Mouse (Mus musculus) liver, embryonic 14.5 days (tissue): Measurements from ENCODE around the gene Jak2. TPM values are rescaled to one million over a fixed set of nuclear protein-coding genes. Genes with fewer than 3 reads are reported as not detected.

Experiments
- ATAC-seq: fragments of 200-750 bp; cut with Nextera tagmentation; 2 replicates; pipeline ENCODE4 v1.8.0; 2017; ENCODE audit warnings: moderate number of reproducible peaks, mild to moderate bottlenecking, moderate library complexity; ENCODE audit not compliant: insufficient read depth
- DNase-seq, 3 experiments: peaks; one replicate each; pipeline ENCODE4 v3.0.0-alpha.2; 2012 to 2013; ENCODE audit warnings: low read depth in 3 of 3, low spot score in 3 of 3
- H3K27ac ChIP-seq: fragments of 300-500 bp; sonication (generic); 2 replicates; pipeline ENCODE4 v1.5.1; 2014; ENCODE audit warnings: moderate library complexity, mild to moderate bottlenecking, control low read depth, inconsistent platforms
- H3K27me3 ChIP-seq: fragments of 300-500 bp; sonication (generic); 2 replicates; pipeline ENCODE4 v1.6.1; 2014; ENCODE audit warnings: mild to moderate bottlenecking, low read length, moderate library complexity; ENCODE audit not compliant: control insufficient read depth, insufficient read depth
- H3K36me3 ChIP-seq: fragments of 300-500 bp; sonication (generic); replicated peaks from 2 replicates; pipeline ENCODE4 v1.6.1; 2014; ENCODE audit warnings: low read depth; ENCODE audit not compliant: control insufficient read depth, insufficient read depth
- H3K4me1 ChIP-seq, 2 experiments: fragments of 200-500 bp in 1 of 2; fragments of 300-500 bp in 1 of 2; sonication (generic) in 1 of 2; replicated peaks; 2 replicates each; pipeline ENCODE4 v1.6.1; 2012 to 2014; ENCODE audit warnings: antibody characterized with exemption in 1 of 2, inconsistent platforms in 1 of 2, low read length in 1 of 2; ENCODE audit not compliant: control insufficient read depth in 2 of 2, insufficient read depth in 2 of 2
- H3K4me2 ChIP-seq: fragments of 300-500 bp; sonication (generic); 2 replicates; pipeline ENCODE4 v1.6.1; 2014; ENCODE audit warnings: low read depth, mild to moderate bottlenecking, control low read depth, moderate library complexity
- H3K4me3 ChIP-seq, 2 experiments: fragments of 200-500 bp in 1 of 2; fragments of 300-500 bp in 1 of 2; sonication (generic) in 1 of 2; 2 replicates each; pipeline ENCODE4 v1.5.1; 2012 to 2014; ENCODE audit warnings: low read depth in 2 of 2, low read length in 2 of 2, mild to moderate bottlenecking in 2 of 2, control low read depth in 1 of 2, inconsistent platforms in 1 of 2, moderate library complexity in 1 of 2; ENCODE audit not compliant: insufficient read depth in 1 of 2
- H3K9ac ChIP-seq: fragments of 300-500 bp; sonication (generic); replicated peaks from 2 replicates; pipeline ENCODE4 v1.6.1; 2014; ENCODE audit warnings: mild to moderate bottlenecking, control low read depth, moderate library complexity
- H3K9me3 ChIP-seq: fragments of 300-500 bp; sonication (generic); 2 replicates; pipeline ENCODE4 v1.6.1; 2016; ENCODE audit warnings: low read length, mixed read lengths; ENCODE audit not compliant: control insufficient read depth
- CTCF ChIP-seq: IDR thresholded peaks from 2 replicates; pipeline ENCODE4 v1.5.1; 2016; ENCODE audit warnings: antibody characterized with exemption, low read depth, control low read depth
- EP300 ChIP-seq: IDR thresholded peaks from 2 replicates; pipeline ENCODE4 v1.6.1; 2016; ENCODE audit warnings: antibody characterized with exemption, low read depth
- WGBS: fragments of 180-500 bp; shearing (Covaris S2); extraction: QIAGEN DNeasy Blood & Tissue Kit; methylation state at CpG from one replicate; pipeline ENCODE4 v1.1.7; 2014; ENCODE audit not compliant: insufficient replicate concordance; 5-methylcytosine and 5-hydroxymethylcytosine counted together
- polyA plus RNA-seq, 2 experiments: library from polyadenylated mRNA; depleted of rRNA in 1 of 2; stranded (reverse) in 1 of 2; unstranded in 1 of 2; fragments of >200 nt; fragmentation: Nextera tagmentation in 1 of 2; extraction: Ambion mirVana in 1 of 2; gene quantifications; 2 replicates each; pipeline versions ENCODE4 v1.2.1 to v1.2.3; 2012 to 2014

The Jak2 gene
- polyA plus RNA-seq, 2 experiments: 13.9 to 16.0 TPM

GRCm38 (mm10) chr19:29255327-29256027, 3.8 kb downstream of the Jak2 start:
- Histone ChIP-seq H3K36me3 (peaks cover 18% of the 10 kb centered on the region), H3K4me2 (peak overlapping the region; percentile 94; the same call in 1 of the 2 replicates), H3K27me3 (no peaks in the 10 kb centered on the region), H3K27ac (no peak overlapping the region), H3K9ac (no peak overlapping the region), H3K4me1 (peaks cover 9 to 10% of the 10 kb centered on the region in 2 experiments), H3K9me3 (no peaks in the 10 kb centered on the region), H3K4me3 (no peak overlapping the region)
- ATAC-seq (no peak), DNase-seq (no peak)
- WGBS: 82% methylated on average over 7 of the region's 7 CpGs
- no peak for TF ChIP-seq EP300

- peaks cover 29% of the 10 kb centered on the region for H3K36me3 ChIP-seq
- peaks cover 0 to 3% of the 10 kb centered on the region in 2 experiments; a peak in 1 of 4 replicates for H3K4me1 ChIP-seq
- H3K4me2 ChIP-seq: no peak overlapping the region
- H3K27ac ChIP-seq: no peak overlapping the region
- ATAC-seq (no peak), DNase-seq (no peak)
- H3K27me3 ChIP-seq: no peaks in the 10 kb centered on the region
- no peak overlapping the region for H3K9ac ChIP-seq
- H3K4me3 ChIP-seq: no peak overlapping the region
- no peak for TF ChIP-seq EP300
- no peak for TF ChIP-seq CTCF
- H3K9me3 ChIP-seq: no peaks in the 10 kb centered on the region
- 83% methylated on average over 9 of the region's 9 CpGs for WGBS
Measured at GRCm38 (mm10) chr19:29261638-29262037, 10.0 kb downstream of the Jak2 start.

GRCm38 (mm10) chr19:29263492-29263891, 11.9 kb downstream of the Jak2 start:
- no peak overlapping the region for H3K4me3 ChIP-seq

GRCm38 (mm10) chr19:29265538-29265937, 13.9 kb downstream of the Jak2 start:
- ATAC-seq (no peak), DNase-seq (no peak)
- no peak for TF ChIP-seq EP300
- no peak for TF ChIP-seq CTCF
- WGBS: 87% methylated on average over 5 of the region's 5 CpGs
- Histone ChIP-seq H3K27ac (no peak overlapping the region), H3K27me3 (no peaks in the 10 kb centered on the region), H3K4me1 (peaks cover 0 to 5% of the 10 kb centered on the region in 2 experiments; a peak in 1 of 4 replicates), H3K9ac (no peak overlapping the region), H3K4me2 (no peak overlapping the region), H3K36me3 (peaks cover 29% of the 10 kb centered on the region), H3K4me3 (no peak overlapping the region), H3K9me3 (no peaks in the 10 kb centered on the region)

More at GRCm38 (mm10) chr19:29263492-29263891, 11.9 kb downstream of the Jak2 start:
- TF ChIP-seq EP300: no peak
- TF ChIP-seq CTCF: no peak
- DNase-seq (no peak), ATAC-seq (no peak)
- no peaks in the 10 kb centered on the region for H3K27me3 ChIP-seq
- H3K9me3 ChIP-seq: no peaks in the 10 kb centered on the region
- 89% methylated on average over 1 of the region's 1 CpGs for WGBS
- no peak overlapping the region for H3K4me2 ChIP-seq
- peaks cover 35% of the 10 kb centered on the region for H3K36me3 ChIP-seq
- H3K27ac ChIP-seq: no peak overlapping the region
- peaks cover 0 to 3% of the 10 kb centered on the region in 2 experiments; a peak in 2 of 4 replicates for H3K4me1 ChIP-seq
- no peak overlapping the region for H3K9ac ChIP-seq

- no peak overlapping the region for H3K4me2 ChIP-seq
- no peaks in the 10 kb centered on the region for H3K9me3 ChIP-seq
- peaks cover 34% of the 10 kb centered on the region for H3K36me3 ChIP-seq
- H3K4me3 ChIP-seq: no peak overlapping the region
- peaks cover 0 to 9% of the 10 kb centered on the region in 2 experiments; a peak in 1 of 4 replicates for H3K4me1 ChIP-seq
- DNase-seq (no peak), ATAC-seq (peak; percentile 33; the same call in 1 of the 2 replicates)
- H3K27me3 ChIP-seq: no peaks in the 10 kb centered on the region
- WGBS: 91% methylated on average over 4 of the region's 4 CpGs
- no peak overlapping the region for H3K9ac ChIP-seq
- no peak overlapping the region for H3K27ac ChIP-seq
- TF ChIP-seq CTCF: no peak
- TF ChIP-seq EP300: no peak
Measured at GRCm38 (mm10) chr19:29267075-29267868, 15.6 kb downstream of the Jak2 start.
